Mouse (Mus musculus) urinary bladder, postnatal 14 days (tissue): ENCODE results near the gene Elavl3.

Source experiments
- DNase-seq: peaks from one replicate; pipeline ENCODE4 v3.0.0; 2021; ENCODE audit warnings: low spot score

Elavl3 gene

DNA sequence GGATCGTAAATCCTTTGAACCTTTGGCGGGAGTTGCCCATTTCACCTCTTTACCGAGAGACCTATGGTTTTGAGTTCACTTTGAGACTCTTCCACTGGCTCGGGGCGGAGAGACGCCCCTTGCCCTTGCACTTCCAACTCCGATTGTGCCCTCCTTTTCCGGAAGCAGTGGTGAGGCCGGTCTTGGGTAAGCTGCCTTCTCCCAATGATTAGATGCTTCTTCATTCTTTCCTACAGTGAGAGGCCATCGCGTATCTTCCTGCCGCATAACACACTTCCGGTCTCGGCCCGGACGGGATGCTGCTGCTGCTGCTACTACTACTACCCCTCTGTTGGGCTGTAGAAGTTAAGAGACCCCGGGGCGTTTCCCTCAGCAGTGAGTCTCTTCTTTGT, 48.7 kb downstream of the Elavl3 start:
- peak; percentile 17 for DNase-seq

DNA sequence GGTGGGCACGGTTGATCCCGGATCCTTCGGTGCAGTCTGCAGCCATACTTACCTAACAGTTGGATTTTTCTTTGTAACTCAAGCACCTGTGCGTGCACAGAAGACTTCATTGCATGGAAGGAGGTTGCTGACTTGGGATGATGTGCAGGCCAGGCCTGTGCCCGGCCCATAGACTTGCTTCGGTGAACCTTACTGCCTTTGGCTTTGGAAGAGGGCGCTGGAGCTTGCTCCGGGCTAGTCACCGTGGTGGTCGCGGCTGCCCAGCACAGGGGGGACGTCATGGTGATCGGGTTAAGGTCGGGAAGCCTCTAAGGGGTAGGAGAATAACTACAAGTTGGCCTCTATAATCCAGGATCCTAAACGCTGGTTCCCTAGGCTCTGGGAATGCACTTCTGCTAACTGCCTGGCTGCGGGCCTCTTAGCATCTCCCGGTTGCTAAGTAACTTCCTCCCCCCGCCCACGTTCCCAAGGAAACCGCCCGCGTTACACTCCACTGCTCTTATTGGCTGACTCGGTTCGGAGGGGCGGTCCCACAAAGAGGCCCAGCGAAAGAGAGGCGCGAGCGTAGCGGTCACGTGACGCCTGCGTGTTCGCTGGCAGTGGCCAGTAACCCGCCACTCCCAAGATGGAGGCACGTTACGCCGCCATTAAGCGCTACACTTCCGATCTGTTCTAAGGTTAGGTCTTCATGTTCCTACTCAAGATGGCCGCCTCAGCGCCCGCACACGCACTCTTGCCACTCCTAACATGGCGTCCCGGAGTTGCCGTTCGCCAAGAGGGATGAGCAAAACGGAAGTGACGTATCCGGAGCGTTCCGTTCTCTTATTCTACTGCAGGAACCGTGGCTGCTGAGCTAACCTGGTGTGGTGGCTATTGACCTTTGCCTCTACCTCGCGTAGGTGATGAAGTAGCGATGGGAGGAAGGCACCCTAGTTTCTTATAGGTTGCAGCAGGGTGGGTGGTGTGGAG, 49.3 kb downstream of the Elavl3 start, which contains the start of the genes Ccdc151 and Prkcsh:
Gene Ccdc151 (minus strand): TSS at position 441 of the 969 bp plus-strand sequence.
Gene Prkcsh (plus strand): TSS at position 613 of the 969 bp plus-strand sequence.
- DNase-seq: peak; percentile 100

DNA sequence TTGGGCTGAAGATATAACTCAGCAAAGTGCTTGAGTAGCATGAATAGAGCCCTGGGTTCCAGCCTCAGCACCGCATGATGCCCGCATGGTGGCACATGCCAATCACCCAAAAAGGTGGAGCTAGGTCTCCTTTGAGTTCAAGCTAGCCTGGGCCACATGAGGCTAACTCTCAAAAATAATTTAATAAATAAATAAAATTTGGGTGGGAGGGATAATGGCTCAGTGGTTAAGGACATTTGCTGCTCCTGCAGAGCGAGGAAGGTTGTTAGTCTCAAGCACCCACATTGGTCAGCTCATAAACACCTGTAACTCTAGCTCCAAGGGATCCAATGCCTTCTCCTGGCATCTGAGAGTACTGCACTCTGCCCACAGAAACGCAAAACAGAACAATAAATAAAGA, 50.2 kb downstream of the Elavl3 start:
- no peak for DNase-seq

DNA sequence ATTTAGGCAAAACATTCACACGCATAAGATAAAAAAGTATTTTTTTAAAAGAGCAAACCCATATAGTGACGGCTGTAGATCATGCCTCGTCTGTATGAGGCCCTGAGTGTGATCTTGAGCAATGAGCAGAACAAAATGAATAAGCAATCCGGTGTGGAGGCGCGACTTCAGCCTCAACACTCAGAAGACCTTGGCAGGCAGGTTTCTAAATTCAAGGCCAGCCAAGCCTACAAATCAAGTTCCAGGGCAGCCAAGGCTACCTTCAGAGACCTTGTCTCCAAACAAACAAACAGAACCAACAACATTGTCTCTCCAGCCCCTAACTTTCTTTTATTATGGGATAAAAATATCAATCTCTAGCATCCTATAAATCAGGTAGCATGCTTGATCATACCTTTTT, 51.5 kb downstream of the Elavl3 start:
- no peak for DNase-seq

DNA sequence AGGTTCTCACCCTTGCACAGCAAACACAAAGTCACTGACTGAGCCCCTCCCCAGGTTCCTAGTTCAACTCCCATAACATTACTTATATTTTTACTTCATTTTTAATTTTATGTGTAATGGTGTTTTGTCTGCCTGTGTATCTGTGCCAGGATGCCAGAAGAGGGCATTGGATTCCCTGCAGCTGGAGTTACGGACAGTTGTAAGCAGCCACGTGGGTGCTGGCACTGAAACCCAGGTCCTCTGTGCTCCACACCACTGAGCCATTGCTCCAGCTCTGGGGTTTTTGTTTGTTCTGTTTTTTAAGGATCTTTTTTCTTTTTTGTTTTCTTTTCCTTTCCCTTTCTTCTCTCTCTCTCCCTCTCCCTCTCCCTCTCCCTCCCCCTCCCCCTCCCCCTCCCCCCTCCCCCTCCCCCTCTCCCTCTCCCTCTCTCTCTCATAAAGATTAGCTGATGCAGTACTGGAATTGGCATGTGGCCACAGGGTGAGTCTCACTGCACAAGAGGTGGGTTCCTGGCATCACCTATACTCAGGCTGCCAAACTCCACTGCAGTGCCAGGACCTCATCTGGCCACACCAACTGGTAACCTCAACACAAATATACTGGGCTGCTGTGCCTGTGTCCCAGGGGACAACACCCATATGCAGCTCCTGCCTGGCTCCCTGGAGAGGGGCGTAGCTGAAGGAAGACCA, 55.5 kb downstream of the Elavl3 start:
- DNase-seq: no peak

DNA sequence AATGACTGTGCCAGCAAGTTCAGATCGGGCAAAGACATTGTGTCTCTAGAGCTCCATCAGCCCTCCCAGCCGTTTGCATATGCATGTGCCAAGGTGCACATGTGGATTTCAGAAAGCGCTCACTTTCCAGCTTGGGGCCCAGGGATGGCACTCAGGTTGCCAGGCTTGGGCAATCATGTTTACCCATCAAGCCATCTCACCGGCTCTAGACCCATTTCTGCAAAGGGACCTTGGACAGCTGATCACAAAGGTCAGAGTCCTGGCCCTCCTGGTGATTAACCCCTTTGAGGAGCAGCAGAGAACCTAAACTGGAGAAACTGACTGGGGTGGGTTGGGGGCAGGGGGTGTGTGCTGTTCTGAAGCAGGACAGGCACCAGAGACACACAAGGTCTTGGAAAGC, 59.6 kb downstream of the Elavl3 start:
- no peak for DNase-seq

DNA sequence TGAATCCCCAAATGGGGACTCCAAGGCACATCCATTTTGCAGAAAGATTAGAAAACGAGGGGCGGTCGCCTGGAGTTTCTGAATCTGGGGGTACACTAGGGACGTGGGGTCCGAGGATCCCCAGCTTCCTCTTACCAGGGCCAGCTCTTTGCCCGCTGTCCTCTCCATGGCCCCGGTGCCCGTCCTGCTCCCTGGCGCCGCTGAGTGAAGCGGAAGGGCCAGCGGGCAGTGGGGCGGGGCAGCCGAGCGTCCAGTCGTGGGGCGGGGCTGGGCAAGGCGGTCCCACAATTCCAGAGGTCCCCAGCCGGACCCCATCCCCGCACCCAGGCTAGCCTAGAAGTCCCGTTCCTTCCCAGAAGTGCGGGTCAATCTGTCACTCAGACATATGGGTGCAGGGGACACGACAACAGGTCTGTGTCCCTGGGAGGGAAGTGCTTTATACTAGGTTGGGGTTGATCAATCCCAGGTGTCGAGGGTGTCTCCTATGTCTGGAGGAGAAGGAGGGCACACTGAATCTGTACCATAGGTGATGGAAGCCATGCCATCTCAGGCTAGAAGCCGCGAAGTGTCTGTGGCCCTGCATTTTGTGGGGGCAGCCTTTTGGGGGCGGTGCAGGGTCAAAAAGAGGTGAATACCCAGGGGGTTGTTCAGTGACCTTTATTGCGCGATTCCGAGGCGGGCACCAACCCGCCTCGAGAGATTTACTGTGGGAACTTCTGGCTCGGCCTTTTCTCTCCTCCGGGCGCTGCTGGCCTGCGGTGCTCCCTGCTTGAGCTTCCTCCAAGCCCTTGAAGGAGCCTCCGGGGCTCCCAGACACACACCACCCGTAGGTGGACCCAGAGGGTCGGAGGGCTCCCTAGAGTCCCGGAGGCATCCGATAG, 62.4 kb downstream of the Elavl3 start, which contains the start of gene Rgl3:
Gene Rgl3 (minus strand): TSS at position 217 of the 881 bp plus-strand sequence.
- peak; percentile 70 for DNase-seq

DNA sequence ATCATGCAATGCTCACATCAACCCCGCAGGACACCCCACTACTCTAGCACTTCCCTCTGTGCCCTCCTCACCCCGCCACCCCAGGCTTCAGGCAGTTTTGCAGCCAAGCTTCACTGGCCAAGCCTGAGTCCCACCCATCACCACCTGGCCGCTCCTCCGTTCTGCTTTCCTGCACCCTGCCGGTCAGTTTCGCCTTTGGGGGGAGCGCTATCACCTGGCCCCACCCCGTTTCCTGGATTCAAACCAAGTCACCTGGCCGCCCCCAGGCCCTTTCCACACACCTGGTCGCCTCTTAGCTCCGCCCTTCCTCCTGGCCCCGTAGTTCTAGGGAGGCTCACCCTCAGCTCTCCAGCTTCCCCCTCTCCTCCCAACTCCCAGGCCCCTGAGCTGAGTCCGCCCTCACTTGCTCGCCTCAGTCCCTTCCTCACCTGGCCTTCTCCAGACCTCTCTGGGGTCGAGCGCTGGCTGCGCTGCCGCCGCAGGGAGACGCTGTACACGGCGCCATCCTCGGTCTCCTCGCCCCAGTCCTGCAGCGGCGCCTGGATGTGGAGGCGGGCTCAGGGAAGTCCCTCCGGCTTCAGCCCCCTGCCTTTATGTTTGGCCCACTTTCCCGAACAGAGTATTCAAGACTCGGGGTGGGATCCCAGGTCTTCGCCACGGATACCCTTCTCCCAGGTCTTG, 63.3 kb downstream of the Elavl3 start:
- peak; percentile 47 for DNase-seq

DNA sequence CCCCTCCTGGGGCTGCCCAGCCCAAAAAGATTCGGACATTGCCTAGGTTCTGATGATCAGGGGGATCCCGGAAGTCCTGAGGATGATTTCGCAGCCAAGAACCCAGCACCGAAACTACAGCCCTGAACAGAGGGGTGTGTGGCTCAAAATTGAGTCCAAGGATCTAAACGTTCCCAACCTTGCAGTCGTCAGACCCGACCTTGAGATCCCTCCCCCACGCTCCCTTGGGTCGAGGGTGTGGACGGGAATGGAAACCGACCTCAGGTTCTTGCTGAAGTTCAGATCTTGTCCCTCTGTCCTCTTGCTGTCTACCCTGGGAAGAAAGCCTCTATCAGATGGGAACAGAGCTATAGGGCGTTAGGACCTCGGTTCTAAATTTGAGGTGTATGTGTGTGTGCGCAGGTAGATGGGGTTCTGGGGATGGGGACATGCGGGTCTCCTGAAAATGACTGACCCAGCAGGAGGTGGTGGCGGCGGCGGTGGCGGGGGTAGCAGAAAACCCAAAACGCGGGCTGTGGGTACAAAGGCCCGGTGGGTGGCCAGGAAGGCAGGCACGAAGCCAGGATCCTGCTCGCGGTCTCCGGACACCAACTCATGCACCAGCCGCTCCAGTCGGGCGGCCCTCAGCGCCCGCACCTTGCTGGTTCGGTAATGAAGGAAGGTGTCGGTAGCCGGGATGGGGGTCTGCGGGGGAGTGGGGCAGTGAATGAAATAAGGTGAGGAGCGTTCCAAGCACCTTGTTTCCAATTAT, 64.1 kb downstream of the Elavl3 start:
- no peak for DNase-seq

DNA sequence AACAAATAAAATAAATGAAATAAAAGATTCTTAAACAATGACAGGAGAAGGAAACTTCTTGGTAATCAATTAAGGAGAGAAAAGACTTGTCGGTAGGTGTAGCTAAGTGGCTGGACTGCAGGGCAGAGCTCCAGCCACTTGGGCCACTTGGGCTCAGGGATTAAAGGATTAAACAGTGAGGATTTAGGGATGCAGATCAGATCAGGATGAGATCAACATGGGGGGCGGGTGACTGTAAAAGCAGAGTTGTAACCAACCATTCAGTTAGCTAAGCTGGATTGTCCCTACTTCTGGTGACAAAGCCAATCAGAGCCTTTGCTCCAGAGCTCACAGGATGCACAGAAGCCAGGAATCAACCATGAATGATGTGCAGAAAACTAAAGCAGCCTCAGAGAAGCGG, 67.9 kb downstream of the Elavl3 start:
- no peak for DNase-seq

DNA sequence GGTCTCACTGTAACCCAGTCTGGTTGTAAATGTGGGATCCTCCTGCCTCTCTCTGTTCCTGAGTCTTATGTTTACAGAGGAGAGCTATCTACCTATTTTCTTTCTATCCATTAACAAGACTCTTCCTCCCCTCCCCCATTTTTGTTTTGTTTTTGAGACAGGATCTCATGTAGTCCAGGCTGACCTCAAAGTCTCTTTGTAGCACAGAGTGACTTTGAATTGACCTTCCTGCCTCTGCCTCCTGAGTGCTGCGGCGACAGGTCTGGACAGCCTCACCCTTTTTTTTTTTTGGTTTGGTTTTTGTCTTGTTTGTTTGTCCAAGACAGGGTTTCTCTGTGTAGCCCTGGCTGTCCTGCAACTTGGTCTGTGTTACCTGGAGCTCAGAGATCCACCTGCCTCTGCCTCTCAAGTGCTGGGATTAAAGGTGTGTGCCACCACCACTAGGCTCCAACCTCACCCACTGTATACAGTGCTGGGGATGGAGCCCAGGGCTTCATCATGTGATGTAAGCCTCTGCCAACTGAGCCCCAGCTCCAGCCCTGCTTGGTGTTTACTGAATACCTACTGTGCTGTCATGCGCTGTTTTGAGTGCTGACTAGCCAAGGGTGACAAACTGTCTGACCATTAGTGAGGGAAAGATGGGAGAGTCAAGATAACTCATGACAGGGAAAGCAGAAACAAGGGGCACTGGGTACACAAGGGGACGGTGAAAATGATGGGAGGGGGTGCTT, 73.3 kb downstream of the Elavl3 start:
- DNase-seq: no peak

DNA sequence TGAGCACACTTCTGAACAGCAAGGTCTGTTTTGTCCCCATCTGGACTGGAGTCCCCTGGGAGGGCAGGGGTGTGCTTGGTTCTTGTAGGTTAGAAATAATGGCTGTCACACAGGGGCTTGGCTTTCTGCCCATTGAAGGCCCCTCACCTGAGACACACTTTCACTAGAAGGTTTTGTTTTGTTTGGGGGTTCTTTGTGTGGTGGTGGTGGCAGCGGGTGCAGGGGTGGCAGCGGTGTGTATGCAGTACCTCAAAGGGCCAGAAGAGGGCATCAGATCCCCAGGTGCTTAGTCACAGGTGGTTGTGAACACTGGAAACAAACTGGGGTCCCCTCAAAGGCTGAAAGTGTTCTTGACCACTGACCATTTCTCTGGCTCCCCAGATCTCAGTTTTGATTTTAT, 73.9 kb downstream of the Elavl3 start:
- no peak for DNase-seq

DNA sequence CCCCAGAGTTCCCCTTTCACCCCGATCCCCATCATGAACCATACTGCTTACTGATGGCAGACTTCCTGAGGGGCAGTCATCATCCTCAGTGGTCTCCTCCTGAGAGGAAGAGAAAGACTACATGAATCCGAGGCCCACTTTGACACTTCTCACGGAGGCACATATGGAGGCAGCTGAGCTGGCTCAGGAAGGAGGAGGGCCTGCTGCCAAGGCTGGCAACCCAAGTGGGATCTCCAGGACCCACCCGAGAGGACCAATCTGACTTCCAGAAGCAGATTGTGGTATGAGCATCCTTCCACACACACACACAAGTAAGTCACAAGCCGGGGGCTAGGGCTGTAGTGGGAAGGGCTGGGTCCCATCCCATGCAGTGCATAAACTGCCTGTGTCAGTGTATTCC, 74.5 kb downstream of the Elavl3 start:
- no peak for DNase-seq

DNA sequence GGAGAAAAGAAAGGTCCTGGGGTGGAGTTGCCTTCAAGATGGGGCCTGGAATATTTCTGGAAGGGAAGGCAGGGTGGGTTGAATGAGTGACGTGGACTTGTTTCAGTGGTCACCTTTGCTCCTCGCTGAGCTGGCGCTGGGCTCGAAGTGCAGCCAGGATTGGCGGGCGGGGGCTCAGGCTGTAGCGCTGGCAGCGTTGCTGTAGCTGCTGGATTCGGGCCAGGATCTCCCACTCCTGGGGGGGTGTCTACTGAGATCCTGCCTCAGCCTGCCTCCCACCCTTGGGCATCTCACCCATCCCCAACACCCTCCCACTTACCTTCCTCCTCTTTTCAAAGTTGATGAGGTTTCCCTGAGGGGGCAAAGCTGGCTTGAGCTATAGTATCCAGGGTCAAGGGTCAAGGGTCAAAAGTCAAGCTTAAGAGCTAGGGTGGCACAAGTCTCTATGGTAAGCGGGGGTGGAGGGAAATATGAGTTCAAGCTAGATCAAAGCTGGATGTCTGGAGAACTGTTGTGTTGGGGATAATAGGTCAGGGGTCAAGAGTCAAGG, 75.1 kb downstream of the Elavl3 start:
- DNase-seq: no peak

DNA sequence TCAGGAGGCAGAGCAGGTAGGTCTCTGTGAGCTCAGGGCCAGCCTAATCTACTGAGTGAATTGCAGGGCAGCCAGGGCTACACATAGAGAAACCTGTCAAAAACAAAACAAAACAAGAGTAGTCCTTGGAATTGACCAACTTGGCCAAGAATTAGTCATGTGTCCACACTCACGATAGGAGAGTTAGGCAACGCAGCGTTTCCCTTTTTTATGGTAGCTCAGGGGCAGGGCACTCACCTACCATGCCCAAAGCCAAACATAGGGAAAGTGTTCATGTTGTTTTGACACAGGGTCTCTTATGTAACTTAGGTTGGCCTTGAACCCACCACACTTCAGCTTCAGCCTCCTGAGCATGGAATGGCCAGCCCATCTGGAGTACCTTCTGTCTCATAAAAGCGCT, 82.5 kb downstream of the Elavl3 start:
- DNase-seq: no peak

DNA sequence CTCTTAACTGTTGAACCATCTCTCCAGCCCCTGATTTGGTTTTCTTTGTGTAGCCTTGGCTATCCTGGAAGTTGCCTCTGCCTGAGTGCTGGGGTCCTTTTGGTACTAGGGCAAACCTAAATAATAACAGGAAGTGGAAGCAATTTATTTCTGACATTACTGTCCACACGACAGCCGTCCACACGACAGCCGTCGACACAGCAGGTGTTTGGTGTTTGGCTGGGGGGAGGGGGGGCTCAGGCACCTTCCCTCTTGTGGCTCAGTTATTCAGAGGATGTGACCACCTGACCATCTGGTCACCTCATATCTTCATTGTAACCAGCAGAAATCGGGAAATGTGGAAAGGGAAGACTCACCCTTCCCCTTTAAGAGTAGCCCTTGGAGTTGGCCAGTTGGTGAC, 82.9 kb downstream of the Elavl3 start:
- no peak for DNase-seq
